Mouse (Mus musculus): Measurements from ENCODE around the gene Nkrf. TPM values are rescaled to one million over a fixed set of nuclear protein-coding genes. Genes with fewer than 3 reads are reported as not detected.
"Not testable (repeated sequence)": the region's sequence is repeated elsewhere in the genome, so short reads cannot be mapped to it uniquely, and the experiment has no call there.

Nkrf gene
- total RNA-seq (2015; ENCODE audit: low replicate concordance) (5.0 and 5.4 TPM in 2 replicates), total RNA-seq (2017; ENCODE audit: low replicate concordance) (1.1 and 3.6 TPM in 2 replicates)

GRCm38 (mm10) chrX:36902321-36903114 is at the start of gene Nkrf:
Nkrf (minus strand) TSS chrX:36902899.
- ATAC-seq (replicated peaks; ENCODE audit: low FRiP score, poor library complexity, severe bottlenecking) = peak; percentile 56; the same call in 1 of the 2 replicates

- no peak for ATAC-seq (replicated peaks; ENCODE audit: low FRiP score, poor library complexity, severe bottlenecking)
These were observed 38.4 kb upstream of the Nkrf start for GRCm38 (mm10) chrX:36941106-36941505.

- ATAC-seq (replicated peaks; ENCODE audit: low FRiP score, poor library complexity, severe bottlenecking) = no peak
These were observed 37.2 kb upstream of the Nkrf start for GRCm38 (mm10) chrX:36939806-36940413.

- ATAC-seq (replicated peaks; ENCODE audit: low FRiP score, poor library complexity, severe bottlenecking) = no peak
These were observed 32.7 kb upstream of the Nkrf start for GRCm38 (mm10) chrX:36935326-36935966.

- no peak for ATAC-seq (replicated peaks; ENCODE audit: low FRiP score, poor library complexity, severe bottlenecking)
These were observed 27.9 kb upstream of the Nkrf start for GRCm38 (mm10) chrX:36930574-36930973.

GRCm38 (mm10) chrX:36929694-36930093 is 27.0 kb upstream of the Nkrf start:
- ATAC-seq (replicated peaks; ENCODE audit: low FRiP score, poor library complexity, severe bottlenecking) = no peak

GRCm38 (mm10) chrX:36928791-36929190 is 26.1 kb upstream of the Nkrf start:
- no peak for ATAC-seq (replicated peaks; ENCODE audit: low FRiP score, poor library complexity, severe bottlenecking)

GRCm38 (mm10) chrX:36921346-36921745 is 18.6 kb upstream of the Nkrf start:
- ATAC-seq (replicated peaks; ENCODE audit: low FRiP score, poor library complexity, severe bottlenecking) = no peak

GRCm38 (mm10) chrX:36917749-36918148 is 15.1 kb upstream of the Nkrf start:
- ATAC-seq (replicated peaks; ENCODE audit: low FRiP score, poor library complexity, severe bottlenecking) = no peak

GRCm38 (mm10) chrX:36911343-36911742 is 8.6 kb upstream of the Nkrf start:
- ATAC-seq (replicated peaks; ENCODE audit: low FRiP score, poor library complexity, severe bottlenecking) = peak; percentile 67; the same call in 1 of the 2 replicates

- ATAC-seq (replicated peaks; ENCODE audit: low FRiP score, poor library complexity, severe bottlenecking) = no peak
These were observed 3.8 kb upstream of the Nkrf start for GRCm38 (mm10) chrX:36906539-36906938.

GRCm38 (mm10) chrX:36903115-36903768 is 543 bp upstream of the Nkrf start:
- ATAC-seq (replicated peaks; ENCODE audit: low FRiP score, poor library complexity, severe bottlenecking) = peak; percentile 98

- ATAC-seq (replicated peaks; ENCODE audit: low FRiP score, poor library complexity, severe bottlenecking) = no peak
These were observed 1.0 kb downstream of the Nkrf start for GRCm38 (mm10) chrX:36901655-36902054.

GRCm38 (mm10) chrX:36898931-36899330 is 3.8 kb downstream of the Nkrf start:
- not testable (repeated sequence) for ATAC-seq (replicated peaks; ENCODE audit: low FRiP score, poor library complexity, severe bottlenecking)

GRCm38 (mm10) chrX:36884719-36885118 is 18.0 kb downstream of the Nkrf start:
- peak; percentile 57; the same call in 1 of the 2 replicates for ATAC-seq (replicated peaks; ENCODE audit: low FRiP score, poor library complexity, severe bottlenecking)

- peak; percentile 60 for ATAC-seq (replicated peaks; ENCODE audit: low FRiP score, poor library complexity, severe bottlenecking)
These were observed 28.0 kb downstream of the Nkrf start for GRCm38 (mm10) chrX:36874704-36875128.

GRCm38 (mm10) chrX:36874178-36874696 is 28.5 kb downstream of the Nkrf start:
- ATAC-seq (replicated peaks; ENCODE audit: low FRiP score, poor library complexity, severe bottlenecking) = peak; percentile 98

- ATAC-seq (replicated peaks; ENCODE audit: low FRiP score, poor library complexity, severe bottlenecking) = no peak; the same call in 1 of the 2 replicates
These were observed 28.9 kb downstream of the Nkrf start, which contains the start of the genes Ube2a and C330007P06Rik for GRCm38 (mm10) chrX:36873765-36874164. Ube2a (plus strand) TSS chrX:36873900. C330007P06Rik (minus strand) TSS chrX:36874111.

GRCm38 (mm10) chrX:36870372-36870771 is 32.3 kb downstream of the Nkrf start:
- ATAC-seq (replicated peaks; ENCODE audit: low FRiP score, poor library complexity, severe bottlenecking) = no peak

Data from erythroid progenitor cell, adult 5-6 weeks (primary cell).